Mouse (Mus musculus): ENCODE results near the gene Ddx6.

Gene Ddx6

GRCm38 (mm10) chr9:44640646-44641357, 36.1 kb downstream of the Ddx6 start:
- DNase-seq (ENCODE audit: low spot score in 2 of 2) = no peak

DNA sequence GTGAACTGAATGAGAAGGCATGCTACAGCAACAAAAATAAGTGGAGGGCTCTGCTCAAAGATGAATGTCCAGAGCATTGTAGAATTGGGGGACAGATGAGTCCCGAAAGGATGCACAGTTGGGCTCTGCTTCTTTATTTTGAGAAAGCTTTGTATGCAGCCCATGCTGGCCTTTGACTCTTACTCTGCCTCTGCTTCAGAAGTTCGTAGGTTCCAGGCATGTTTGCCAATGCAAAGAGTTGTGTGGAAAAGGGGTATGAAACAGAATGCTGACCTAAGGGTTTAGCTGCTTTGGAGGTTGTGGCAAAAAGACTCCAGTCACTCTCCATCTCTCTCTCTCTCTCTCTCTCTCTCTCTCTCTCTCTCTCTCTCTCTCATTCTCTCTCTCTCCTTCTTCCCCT, 36.9 kb downstream of the Ddx6 start:
- no peak for DNase-seq (ENCODE audit: low spot score in 2 of 2)

DNA sequence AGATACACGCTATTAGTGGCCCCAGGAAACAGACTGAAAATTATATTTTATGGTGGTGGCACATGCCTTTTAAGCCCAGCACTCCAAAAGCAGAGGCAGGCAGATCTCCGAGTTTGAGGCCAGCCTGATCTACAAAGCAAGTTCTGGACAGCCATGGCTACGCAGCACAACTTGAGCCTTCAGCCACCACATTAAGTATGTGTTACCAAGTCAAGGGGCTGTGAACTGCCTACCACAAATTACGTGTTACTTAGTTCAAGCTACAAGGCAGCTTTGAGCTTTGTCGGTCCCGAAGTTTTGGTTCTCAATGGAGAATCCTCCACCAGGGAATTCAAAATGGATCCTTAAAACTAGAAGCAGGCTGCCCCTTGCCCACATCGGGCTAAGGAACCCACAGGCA, 38.4 kb downstream of the Ddx6 start:
- no peak for DNase-seq (ENCODE audit: low spot score in 2 of 2)

DNA sequence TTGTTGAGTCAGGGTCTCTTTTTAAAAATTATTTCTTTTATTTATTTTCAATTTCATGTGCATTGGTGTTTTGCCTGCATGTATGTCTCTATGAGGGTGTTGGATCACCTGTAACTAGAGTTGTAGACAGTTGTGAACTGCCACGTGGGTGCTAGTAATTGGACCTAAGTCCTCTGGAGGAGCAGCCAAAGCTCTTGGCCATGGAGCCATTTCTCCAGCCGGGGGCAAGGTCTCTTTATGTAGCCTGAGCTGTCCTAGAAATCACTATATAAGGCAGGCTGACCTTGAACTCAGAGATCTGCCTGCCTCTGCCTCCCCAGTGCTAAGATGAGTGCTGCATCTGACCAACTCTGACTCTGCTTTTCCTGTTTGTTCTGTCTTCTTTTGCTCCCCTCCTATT, 39.5 kb downstream of the Ddx6 start:
- no peak for DNase-seq (ENCODE audit: low spot score in 2 of 2)

DNA sequence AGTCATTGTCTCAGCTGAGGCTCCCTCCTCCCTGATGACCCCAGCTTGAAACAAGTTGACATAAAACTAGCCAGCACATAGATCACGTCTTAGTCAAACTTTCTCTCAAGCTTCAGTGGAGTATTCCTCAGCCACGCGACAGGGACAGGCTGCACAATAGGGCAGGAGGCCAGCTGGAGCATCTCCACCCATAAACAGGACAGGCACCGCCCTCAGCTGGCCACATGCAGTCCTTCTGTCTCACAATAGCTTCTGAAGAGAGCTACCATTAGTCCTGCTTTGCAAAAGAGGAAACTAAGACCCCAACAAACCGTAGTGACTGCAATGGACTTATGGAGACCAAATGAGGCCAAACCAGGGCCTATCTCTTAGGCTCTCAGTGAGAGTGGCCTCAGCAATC, 40.8 kb downstream of the Ddx6 start:
- DNase-seq (ENCODE audit: low spot score in 2 of 2) = peak in 1 of 2 experiments; percentile 41

DNA sequence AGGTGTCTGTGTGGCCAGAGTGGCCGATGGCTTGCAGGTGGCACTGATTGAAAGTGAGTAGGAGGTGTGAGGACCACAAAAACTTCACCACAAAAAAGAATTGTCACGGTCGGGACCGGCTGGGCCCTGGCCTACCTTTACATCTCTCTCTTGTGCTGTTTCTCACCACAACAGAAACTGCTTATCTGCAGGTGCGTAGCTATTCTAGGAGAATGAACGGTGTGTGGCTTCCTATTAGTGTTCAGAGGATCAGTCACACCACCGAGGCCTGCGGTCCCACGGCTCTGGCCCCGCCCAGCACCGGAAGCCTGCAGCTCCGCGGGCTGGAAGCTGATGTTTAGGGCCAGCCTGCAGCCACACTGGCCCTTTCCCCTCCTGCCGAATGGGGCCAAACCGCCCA, 41.2 kb downstream of the Ddx6 start:
- DNase-seq (ENCODE audit: low spot score in 2 of 2) = peak; percentile 47 to 79

DNA sequence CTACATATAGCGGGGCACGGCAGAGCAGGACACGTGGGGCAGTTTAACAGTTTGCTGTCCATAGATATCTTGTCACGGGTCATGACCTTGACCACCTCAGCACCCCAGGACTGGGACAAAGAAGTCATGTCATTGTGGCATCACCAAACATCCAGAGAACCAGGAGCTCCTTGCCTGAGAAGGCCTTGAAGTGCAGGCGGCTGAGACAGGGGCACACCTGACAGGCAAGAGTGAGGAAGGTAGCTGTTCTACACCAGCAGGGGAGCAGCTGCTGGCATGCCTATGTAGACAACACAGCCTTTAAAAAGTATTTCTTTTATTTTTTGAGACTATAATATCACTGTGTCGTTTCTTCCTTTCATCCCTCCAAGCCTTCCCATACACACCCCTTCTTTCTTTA, 41.7 kb downstream of the Ddx6 start:
- DNase-seq (ENCODE audit: low spot score in 2 of 2) = no peak

- DNase-seq (ENCODE audit: low spot score in 2 of 2) = no peak
These were observed 42.3 kb downstream of the Ddx6 start for GRCm38 (mm10) chr9:44647026-44647425.

- no peak for DNase-seq (ENCODE audit: low spot score in 2 of 2)
These were observed 43.0 kb downstream of the Ddx6 start for GRCm38 (mm10) chr9:44647656-44648055.

DNA sequence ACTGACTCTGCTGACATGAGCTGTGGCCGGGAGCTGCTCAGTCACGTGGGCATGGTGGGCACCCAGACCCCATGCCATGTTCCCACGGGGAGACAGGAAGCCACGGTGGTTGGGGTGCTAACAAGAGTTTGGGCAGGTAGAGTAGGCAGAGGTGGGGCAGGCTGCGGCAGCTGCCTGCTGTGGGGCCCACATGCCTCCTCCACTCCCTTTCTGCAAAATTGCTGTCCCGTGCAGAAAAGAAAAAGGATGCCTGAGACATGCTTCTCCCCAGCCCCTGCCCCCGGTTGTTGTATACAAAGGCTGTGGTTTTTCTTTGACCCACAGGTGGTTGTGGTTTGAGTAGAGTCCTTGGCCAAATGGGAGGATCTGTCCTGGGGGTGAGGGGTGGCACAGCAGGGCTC, 44.2 kb downstream of the Ddx6 start:
- DNase-seq (ENCODE audit: low spot score in 2 of 2) = no peak

DNA sequence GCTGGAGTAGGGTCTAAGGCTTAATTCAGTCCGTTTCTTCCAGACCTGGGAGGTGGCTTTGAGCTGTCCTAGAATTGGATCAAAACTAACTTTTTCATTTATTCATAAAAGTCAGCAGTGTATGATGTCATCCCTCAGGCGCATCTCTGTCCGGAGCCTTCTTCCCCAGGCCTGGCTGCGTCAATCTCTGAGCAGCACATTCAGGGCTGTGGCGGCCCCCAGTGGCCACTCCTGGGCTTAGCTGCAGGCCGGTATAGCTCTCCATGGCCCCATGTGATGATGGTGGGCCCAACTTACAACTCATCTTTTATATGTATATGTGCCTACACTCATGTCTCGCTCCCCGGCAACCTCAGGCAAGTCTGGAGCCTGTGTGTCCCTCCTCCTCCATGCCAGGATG, 47.3 kb downstream of the Ddx6 start:
- DNase-seq (ENCODE audit: low spot score in 2 of 2) = peak; percentile 53 to 84

GRCm38 (mm10) chr9:44653896-44654295, 49.2 kb downstream of the Ddx6 start:
- DNase-seq (ENCODE audit: low spot score in 2 of 2) = no peak

- peak; percentile 31 to 69 for DNase-seq (ENCODE audit: low spot score in 2 of 2)
These were observed 50.7 kb downstream of the Ddx6 start for GRCm38 (mm10) chr9:44655098-44656066.

- DNase-seq (ENCODE audit: low spot score in 2 of 2) = no peak
These were observed 59.0 kb downstream of the Ddx6 start for GRCm38 (mm10) chr9:44663706-44664105.

DNA sequence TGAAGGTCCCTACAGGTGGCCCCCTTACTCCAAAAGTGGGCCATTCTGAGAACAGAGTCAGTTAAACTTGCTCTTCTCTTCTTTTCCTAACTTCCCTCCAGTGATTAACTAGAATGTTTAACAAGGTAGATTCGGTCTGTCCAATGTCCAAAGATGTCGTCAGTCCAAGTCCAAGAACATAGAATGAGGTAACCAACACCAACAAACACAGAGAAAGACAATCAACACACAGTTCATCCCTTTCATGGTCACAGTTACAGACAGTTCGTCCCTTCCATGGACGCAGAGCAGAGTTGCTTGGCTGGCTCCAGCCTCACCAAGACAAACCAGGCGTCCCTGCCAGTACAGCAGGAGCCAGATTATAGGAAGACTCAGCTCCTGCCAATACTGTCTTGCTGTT, 66.7 kb downstream of the Ddx6 start:
- DNase-seq (ENCODE audit: low spot score in 2 of 2) = no peak

GRCm38 (mm10) chr9:44672291-44672865, 67.7 kb downstream of the Ddx6 start:
- DNase-seq (ENCODE audit: low spot score in 2 of 2) = no peak

DNA sequence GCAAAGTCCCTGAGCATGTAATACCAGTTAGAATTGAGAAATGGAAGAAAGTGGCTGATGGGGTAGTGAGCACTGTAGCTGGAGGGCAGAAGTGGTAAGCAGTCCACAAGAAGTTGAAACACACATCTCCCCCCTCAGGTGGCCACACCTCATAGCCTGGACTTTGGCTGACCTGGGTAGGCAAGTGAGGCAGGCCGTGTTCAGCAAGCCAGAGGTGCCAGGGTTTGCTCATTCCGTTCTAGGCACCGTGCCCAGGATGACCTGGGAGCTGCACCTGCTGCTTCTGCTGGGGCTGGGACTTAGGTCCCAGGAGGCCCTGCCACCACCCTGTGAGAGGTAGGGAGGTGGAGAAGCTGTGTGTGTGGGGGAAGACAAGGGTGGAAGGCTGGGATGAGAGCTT, 68.3 kb downstream of the Ddx6 start, which contains the start of gene Treh:
Treh (plus strand) TSS at position 229 of the 400 bp plus-strand sequence.
- no peak for DNase-seq (ENCODE audit: low spot score in 2 of 2)

GRCm38 (mm10) chr9:44678288-44678871, 73.7 kb downstream of the Ddx6 start:
- no peak for DNase-seq (ENCODE audit: low spot score in 2 of 2)

- DNase-seq (ENCODE audit: low spot score in 2 of 2) = no peak
These were observed 74.9 kb downstream of the Ddx6 start for GRCm38 (mm10) chr9:44679565-44679964.

GRCm38 (mm10) chr9:44683046-44683445, 78.4 kb downstream of the Ddx6 start:
- DNase-seq (ENCODE audit: low spot score in 2 of 2) = no peak

DNA sequence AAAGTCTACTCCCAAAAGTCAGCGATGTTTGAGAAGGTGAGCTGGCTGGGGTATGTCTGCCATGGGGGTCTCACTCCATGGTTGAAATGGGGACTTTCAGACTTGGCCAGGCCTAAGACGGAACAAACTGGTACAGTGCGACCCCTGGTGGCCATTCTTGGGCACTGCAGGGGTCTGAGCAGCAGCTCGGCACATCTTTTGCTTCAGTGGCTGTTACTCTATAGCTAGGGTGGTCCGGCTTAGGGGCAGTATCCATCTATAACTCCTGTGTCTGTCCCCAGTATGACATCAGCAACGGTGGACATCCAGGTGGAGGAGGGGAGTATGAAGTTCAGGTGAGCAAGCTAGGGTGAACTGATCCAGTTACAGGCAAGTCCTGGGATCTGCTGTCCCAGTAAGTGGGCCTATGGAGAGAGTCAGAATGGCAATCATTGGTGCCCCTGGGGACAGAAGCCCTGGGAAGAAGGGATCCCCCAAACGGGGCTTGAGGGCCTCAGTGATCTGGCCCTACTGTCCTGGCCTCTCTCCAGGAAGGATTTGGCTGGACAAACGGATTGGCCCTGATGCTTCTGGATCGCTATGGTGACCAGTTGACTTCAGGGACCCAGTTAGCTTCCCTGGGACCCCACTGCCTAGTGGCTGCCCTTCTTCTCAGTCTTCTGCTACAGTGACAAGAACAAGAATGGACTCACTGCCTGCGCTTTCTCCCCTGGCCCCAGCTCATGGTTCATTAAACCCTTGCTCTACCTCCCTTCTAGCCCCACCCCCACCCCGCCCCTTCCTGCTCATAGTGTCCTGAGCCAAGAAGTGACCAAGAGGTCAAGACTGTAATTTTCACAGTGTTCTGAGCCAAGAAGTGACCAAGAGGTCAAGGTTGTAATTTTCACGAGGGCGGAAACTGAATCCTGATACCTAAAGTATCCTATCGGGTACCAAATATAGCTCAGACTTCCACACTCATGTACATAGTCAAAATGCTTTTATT, 80.9 kb downstream of the Ddx6 start:
- peak; percentile 71 to 82 for DNase-seq (ENCODE audit: low spot score in 2 of 2)
